Mouse (Mus musculus): ENCODE data around the gene Gramd4. TPM values are rescaled to one million over a fixed set of nuclear protein-coding genes. Genes with fewer than 3 reads are reported as not detected.

The Gramd4 gene
- total RNA-seq, 1 experiment, result 24.5 TPM

DNA sequence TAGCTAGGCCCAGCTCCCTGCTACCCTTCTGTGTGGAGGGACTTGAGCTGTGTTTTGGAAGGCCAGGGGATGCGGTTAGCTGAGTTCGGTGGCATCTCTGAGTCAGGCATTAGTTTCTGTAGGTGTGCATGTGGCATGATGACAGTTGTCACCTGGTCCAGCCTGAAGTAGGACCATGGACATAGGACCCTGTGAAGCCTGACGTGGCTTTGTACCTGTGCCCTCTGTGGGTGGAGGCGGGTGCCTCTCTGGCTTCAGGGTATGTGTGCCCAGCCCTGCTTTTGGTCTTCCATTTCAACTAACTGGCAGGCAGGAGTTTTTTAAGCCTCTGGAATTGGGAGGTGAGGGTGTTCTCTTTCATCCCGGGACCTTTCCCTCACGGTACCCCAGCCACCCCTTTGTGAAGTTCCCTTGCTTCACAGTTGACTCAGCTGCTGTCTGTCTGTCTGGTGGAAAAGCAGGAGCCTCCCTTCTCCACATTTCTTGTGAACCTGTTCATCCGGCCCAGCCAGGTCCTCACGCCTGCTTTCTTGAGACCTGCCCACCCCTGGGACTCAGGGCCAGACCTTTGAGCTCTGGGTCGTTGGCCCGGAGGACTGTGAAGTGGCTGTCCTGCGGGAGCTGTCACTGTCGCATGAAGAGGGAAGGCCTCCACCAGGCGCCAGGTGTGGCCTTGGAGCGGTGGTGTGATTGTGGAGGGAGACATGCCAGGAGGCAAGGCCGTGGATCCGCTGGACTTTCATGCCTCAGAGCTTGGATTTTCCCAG lies 16.9 kb downstream of the Gramd4 start:
- no peak overlapping the region for H3K27ac ChIP-seq (ENCODE audit: insufficient read depth, low read depth, low read length, poor library complexity, severe bottlenecking)
- H3K9ac ChIP-seq (ENCODE audit: insufficient read depth, low read depth, low read length, poor library complexity, severe bottlenecking), result no peak overlapping the region
- DNase-seq (ENCODE audit: low read depth, low spot score), result no peak
- no peaks in the 10 kb centered on the region for H3K9me3 ChIP-seq (ENCODE audit: control insufficient read depth, insufficient read depth, low read depth, low read length)
- in situ Hi-C loops (cut with MboI; ENCODE audit: low sequenced_read_pairs in 2 of 2, unreplicated experiment in 2 of 2), result no loop called here
- no peak overlapping the region for H3K4me3 ChIP-seq (ENCODE audit: insufficient read depth in 1 of 2, low read depth in 1 of 2, low read length in 2 of 2, poor library complexity in 1 of 2, severe bottlenecking in 1 of 2)
- no peaks in the 10 kb centered on the region for H3K36me3 ChIP-seq (ENCODE audit: control insufficient read depth, insufficient read depth, low read length, poor library complexity, severe bottlenecking)
- H3K4me1 ChIP-seq (ENCODE audit: control insufficient read depth in 2 of 2, insufficient read depth in 2 of 2, low read length in 2 of 2, poor library complexity in 1 of 2), result peaks cover 0 to 3% of the 10 kb centered on the region in 2 experiments; a peak in 1 of 4 replicates
- TF ChIP-seq HCFC1 (IDR thresholded peaks at IDR 0.05; ENCODE audit: borderline replicate concordance, insufficient read depth, low read length), result no peak
- TF ChIP-seq ZC3H11A (IDR thresholded peaks at IDR 0.05; ENCODE audit: borderline replicate concordance, low read depth, low read length), result no peak
- TF ChIP-seq CHD2 (IDR thresholded peaks at IDR 0.05; ENCODE audit: low read depth, low read length), result no peak
- no peak for TF ChIP-seq MAFK (IDR thresholded peaks at IDR 0.05; ENCODE audit: insufficient read depth, low read depth, low read length)
- TF ChIP-seq ZNF384 (IDR thresholded peaks at IDR 0.05; ENCODE audit: low read depth, low read length), result no peak

DNA sequence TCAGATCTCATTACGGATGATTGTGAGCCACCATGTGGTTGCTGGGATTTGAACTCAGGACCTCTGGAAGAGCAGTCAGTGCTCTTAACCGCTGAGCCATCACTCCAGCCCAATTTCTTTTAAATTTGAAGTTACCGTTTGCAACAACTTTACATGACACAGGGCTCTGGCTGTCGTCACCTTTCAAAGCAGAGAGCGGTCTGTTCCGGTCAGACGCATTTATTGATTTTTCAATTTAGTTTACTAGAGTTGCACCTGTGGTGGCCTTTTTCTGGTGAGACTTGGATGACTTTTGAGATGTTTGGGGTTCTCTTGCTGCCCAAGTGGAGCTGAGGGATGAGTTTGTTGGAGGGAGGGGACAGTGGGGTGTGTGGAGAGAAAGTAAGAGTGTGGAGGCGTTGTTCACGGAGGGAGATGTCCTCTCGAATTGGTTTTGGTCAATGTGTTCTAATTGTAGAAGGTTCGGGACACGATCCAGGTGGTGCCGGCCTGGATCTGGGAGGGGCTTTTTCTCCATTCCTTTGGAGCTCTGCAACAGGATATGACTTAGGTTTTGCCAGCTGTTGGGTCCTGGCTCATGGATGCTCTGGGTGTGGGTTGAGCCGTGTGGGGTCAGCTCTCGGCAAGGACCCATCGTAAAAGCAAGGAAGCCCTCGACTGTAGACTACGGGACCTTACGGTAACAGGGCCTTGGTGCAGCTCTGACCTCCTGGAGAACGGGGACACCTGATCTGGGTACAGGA lies 18.0 kb downstream of the Gramd4 start:
- H3K27ac ChIP-seq (ENCODE audit: insufficient read depth, low read depth, low read length, poor library complexity, severe bottlenecking), result no peak overlapping the region
- H3K4me3 ChIP-seq (ENCODE audit: insufficient read depth in 1 of 2, low read depth in 1 of 2, low read length in 2 of 2, poor library complexity in 1 of 2, severe bottlenecking in 1 of 2), result no peak overlapping the region
- no peaks in the 10 kb centered on the region for H3K36me3 ChIP-seq (ENCODE audit: control insufficient read depth, insufficient read depth, low read length, poor library complexity, severe bottlenecking)
- DNase-seq (ENCODE audit: low read depth, low spot score), result no peak
- in situ Hi-C loops (cut with MboI; ENCODE audit: low sequenced_read_pairs in 2 of 2, unreplicated experiment in 2 of 2), result no loop called here
- H3K9me3 ChIP-seq (ENCODE audit: control insufficient read depth, insufficient read depth, low read depth, low read length), result no peaks in the 10 kb centered on the region
- TF ChIP-seq ZNF384 (IDR thresholded peaks at IDR 0.05; ENCODE audit: low read depth, low read length), result no peak
- no peak for TF ChIP-seq HCFC1 (IDR thresholded peaks at IDR 0.05; ENCODE audit: borderline replicate concordance, insufficient read depth, low read length)
- no peak for TF ChIP-seq CHD2 (IDR thresholded peaks at IDR 0.05; ENCODE audit: low read depth, low read length)
- TF ChIP-seq MAFK (IDR thresholded peaks at IDR 0.05; ENCODE audit: insufficient read depth, low read depth, low read length), result no peak
- no peak for TF ChIP-seq ZC3H11A (IDR thresholded peaks at IDR 0.05; ENCODE audit: borderline replicate concordance, low read depth, low read length)
- H3K4me1 ChIP-seq (ENCODE audit: control insufficient read depth in 2 of 2, insufficient read depth in 2 of 2, low read length in 2 of 2, poor library complexity in 1 of 2), result peaks cover 0 to 3% of the 10 kb centered on the region in 2 experiments; a peak in 1 of 4 replicates
- no peak overlapping the region for H3K9ac ChIP-seq (ENCODE audit: insufficient read depth, low read depth, low read length, poor library complexity, severe bottlenecking)

DNA sequence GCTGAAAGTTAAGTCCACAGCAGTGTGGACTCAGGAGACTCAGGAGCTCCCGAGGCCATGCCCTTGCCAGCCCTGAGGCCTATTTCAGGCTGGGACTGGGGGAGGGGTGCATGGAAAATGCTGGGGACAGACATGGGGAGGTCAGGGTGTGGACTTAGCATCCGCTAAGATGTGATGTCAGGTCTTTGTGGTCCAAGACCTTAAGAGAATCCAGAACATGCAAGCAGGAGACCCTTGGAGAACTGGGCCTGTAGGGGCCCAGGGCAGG lies 18.5 kb downstream of the Gramd4 start:
- in situ Hi-C loops (cut with MboI; ENCODE audit: low sequenced_read_pairs in 2 of 2, unreplicated experiment in 2 of 2), result no loop called here

DNA sequence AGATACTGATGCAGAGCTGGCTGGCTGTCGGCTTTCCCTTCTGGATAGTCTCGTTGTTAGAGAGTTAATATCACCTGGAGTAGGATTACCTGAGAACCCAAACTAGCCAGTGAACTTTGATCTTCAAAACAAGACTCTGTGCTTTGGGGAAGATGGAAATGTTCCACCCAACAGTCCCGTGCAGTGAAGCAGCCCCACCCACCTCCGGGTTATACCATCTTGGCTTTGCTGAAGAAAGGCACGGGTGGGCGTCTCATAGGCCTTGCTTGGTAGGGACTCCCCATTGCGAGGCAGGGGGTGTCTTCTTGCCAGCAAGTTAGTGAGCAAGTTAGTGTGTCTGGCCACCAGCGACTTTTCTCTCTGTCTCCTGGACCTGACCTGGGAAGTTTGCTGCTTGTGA lies 18.9 kb downstream of the Gramd4 start:
- H3K4me1 ChIP-seq (ENCODE audit: control insufficient read depth in 2 of 2, insufficient read depth in 2 of 2, low read length in 2 of 2, poor library complexity in 1 of 2), result 0 out of 4 replicates have a peak, but pooled peaks cover 0 to 2% of the 10 kb centered on the region in 2 experiments
- no peak for TF ChIP-seq MAFK (IDR thresholded peaks at IDR 0.05; ENCODE audit: insufficient read depth, low read depth, low read length)
- no peak for TF ChIP-seq CHD2 (IDR thresholded peaks at IDR 0.05; ENCODE audit: low read depth, low read length)
- TF ChIP-seq HCFC1 (IDR thresholded peaks at IDR 0.05; ENCODE audit: borderline replicate concordance, insufficient read depth, low read length), result no peak
- TF ChIP-seq ZC3H11A (IDR thresholded peaks at IDR 0.05; ENCODE audit: borderline replicate concordance, low read depth, low read length), result no peak
- TF ChIP-seq ZNF384 (IDR thresholded peaks at IDR 0.05; ENCODE audit: low read depth, low read length), result no peak
- no peak overlapping the region for H3K4me3 ChIP-seq (ENCODE audit: insufficient read depth in 1 of 2, low read depth in 1 of 2, low read length in 2 of 2, poor library complexity in 1 of 2, severe bottlenecking in 1 of 2)
- no peaks in the 10 kb centered on the region for H3K9me3 ChIP-seq (ENCODE audit: control insufficient read depth, insufficient read depth, low read depth, low read length)
- H3K27ac ChIP-seq (ENCODE audit: insufficient read depth, low read depth, low read length, poor library complexity, severe bottlenecking), result no peak overlapping the region
- no peak overlapping the region for H3K9ac ChIP-seq (ENCODE audit: insufficient read depth, low read depth, low read length, poor library complexity, severe bottlenecking)
- in situ Hi-C loops (cut with MboI; ENCODE audit: low sequenced_read_pairs in 2 of 2, unreplicated experiment in 2 of 2), result no loop called here
- DNase-seq (ENCODE audit: low read depth, low spot score), result no peak
- no peaks in the 10 kb centered on the region for H3K36me3 ChIP-seq (ENCODE audit: control insufficient read depth, insufficient read depth, low read length, poor library complexity, severe bottlenecking)

More for the DNA sequence above, 18.5 kb downstream of the Gramd4 start:
- no peak overlapping the region for H3K27ac ChIP-seq (ENCODE audit: insufficient read depth, low read depth, low read length, poor library complexity, severe bottlenecking)
- no peaks in the 10 kb centered on the region for H3K9me3 ChIP-seq (ENCODE audit: control insufficient read depth, insufficient read depth, low read depth, low read length)
- TF ChIP-seq HCFC1 (IDR thresholded peaks at IDR 0.05; ENCODE audit: borderline replicate concordance, insufficient read depth, low read length) (no peak), MAFK (IDR thresholded peaks at IDR 0.05; ENCODE audit: insufficient read depth, low read depth, low read length) (no peak)
- H3K4me1 ChIP-seq (ENCODE audit: control insufficient read depth in 2 of 2, insufficient read depth in 2 of 2, low read length in 2 of 2, poor library complexity in 1 of 2), result peaks cover 0 to 3% of the 10 kb centered on the region in 2 experiments; a peak in 1 of 4 replicates
- no peak overlapping the region for H3K4me3 ChIP-seq (ENCODE audit: insufficient read depth in 1 of 2, low read depth in 1 of 2, low read length in 2 of 2, poor library complexity in 1 of 2, severe bottlenecking in 1 of 2)
- no peaks in the 10 kb centered on the region for H3K36me3 ChIP-seq (ENCODE audit: control insufficient read depth, insufficient read depth, low read length, poor library complexity, severe bottlenecking)
- H3K9ac ChIP-seq (ENCODE audit: insufficient read depth, low read depth, low read length, poor library complexity, severe bottlenecking), result no peak overlapping the region
- DNase-seq (ENCODE audit: low read depth, low spot score), result no peak

Measured in ES-E14 (cell line).